Mouse (Mus musculus) lung, postnatal 25 days (tissue): ENCODE measurements at regions not wholly inside any gene's neighbourhood (a gene's known extent, or its start where the extent isn't known, plus 50 kb on each side); places are given as distances from the start of the nearest gene placed in this dataset.
A peak's percentile ranks its signal among the peaks of the same experiment; 100 is the strongest.

Source experiments
- DNase-seq: peaks from one replicate; pipeline ENCODE4 v3.0.0; 2022; ENCODE audit warnings: low spot score

GRCm38 (mm10) chr13:11273896-11274295, 832.8 kb downstream of the Ryr2 start:
- DNase-seq, result no peak

GRCm38 (mm10) chr13:11268673-11269340, 837.9 kb downstream of the Ryr2 start:
- no peak for DNase-seq

GRCm38 (mm10) chr13:11247541-11247940, 859.2 kb downstream of the Ryr2 start:
- no peak for DNase-seq

- DNase-seq, result no peak
These were observed 856.2 kb upstream of the Chrm3 start for GRCm38 (mm10) chr13:11216671-11217330.

- no peak for DNase-seq
These were observed 849.5 kb upstream of the Chrm3 start for GRCm38 (mm10) chr13:11210109-11210508.

GRCm38 (mm10) chr13:11205216-11205786, 844.7 kb upstream of the Chrm3 start:
- DNase-seq, result no peak

GRCm38 (mm10) chr13:11201978-11202377, 841.3 kb upstream of the Chrm3 start:
- DNase-seq, result no peak

GRCm38 (mm10) chr13:11192471-11192870, 831.8 kb upstream of the Chrm3 start:
- DNase-seq, result no peak

- no peak for DNase-seq
These were observed 820.5 kb upstream of the Chrm3 start for GRCm38 (mm10) chr13:11181191-11181590.

GRCm38 (mm10) chr13:11180356-11180755, 819.7 kb upstream of the Chrm3 start:
- no peak for DNase-seq

GRCm38 (mm10) chr13:11178586-11178985, 817.9 kb upstream of the Chrm3 start:
- no peak for DNase-seq

- no peak for DNase-seq
These were observed 817.2 kb upstream of the Chrm3 start for GRCm38 (mm10) chr13:11177642-11178420.

GRCm38 (mm10) chr13:11167115-11167514, 806.5 kb upstream of the Chrm3 start:
- no peak for DNase-seq

- no peak for DNase-seq
These were observed 803.5 kb upstream of the Chrm3 start for GRCm38 (mm10) chr13:11164130-11164529.

- no peak for DNase-seq
These were observed 786.6 kb upstream of the Chrm3 start for GRCm38 (mm10) chr13:11147268-11147667.

GRCm38 (mm10) chr13:11107693-11108092, 747.0 kb upstream of the Chrm3 start:
- no peak for DNase-seq

- no peak for DNase-seq
These were observed 745.8 kb upstream of the Chrm3 start for GRCm38 (mm10) chr13:11106426-11106825.

- peak; percentile 42 for DNase-seq
These were observed 744.9 kb upstream of the Chrm3 start for GRCm38 (mm10) chr13:11105571-11105970.

GRCm38 (mm10) chr13:11099586-11099950, 738.9 kb upstream of the Chrm3 start:
- no peak for DNase-seq

- no peak for DNase-seq
These were observed 738.4 kb upstream of the Chrm3 start for GRCm38 (mm10) chr13:11098899-11099585.

GRCm38 (mm10) chr13:11092911-11093310, 732.3 kb upstream of the Chrm3 start:
- no peak for DNase-seq
